Mouse (Mus musculus): ENCODE results near the gene Ccdc120.

Ccdc120 gene

GRCm38 (mm10) chrX:7750432-7751116 is at the start of gene Ccdc120:
Ccdc120 (minus strand) TSS chrX:7750905.
- DNase-seq (ENCODE audit: low spot score in 2 of 2): no peak

- no peak for DNase-seq (ENCODE audit: low spot score in 2 of 2)
These were observed 46.6 kb upstream of the Ccdc120 start for GRCm38 (mm10) chrX:7797327-7797726.

- no peak for DNase-seq (ENCODE audit: low spot score in 2 of 2)
These were observed 44.3 kb upstream of the Ccdc120 start for GRCm38 (mm10) chrX:7795016-7795415.

GRCm38 (mm10) chrX:7793361-7793760 is 42.7 kb upstream of the Ccdc120 start:
- no peak for DNase-seq (ENCODE audit: low spot score in 2 of 2)

GRCm38 (mm10) chrX:7790309-7790708 is 39.6 kb upstream of the Ccdc120 start:
- no peak for DNase-seq (ENCODE audit: low spot score in 2 of 2)

- DNase-seq (ENCODE audit: low spot score in 2 of 2): peak; percentile 77 to 86
These were observed 38.9 kb upstream of the Ccdc120 start, which contains the start of gene Gripap1 for GRCm38 (mm10) chrX:7789542-7790136. Gripap1 (plus strand) TSS chrX:7789765.

GRCm38 (mm10) chrX:7782603-7783092 is 31.9 kb upstream of the Ccdc120 start:
- DNase-seq (ENCODE audit: low spot score in 2 of 2): no peak

GRCm38 (mm10) chrX:7779294-7779693 is 28.6 kb upstream of the Ccdc120 start:
- DNase-seq (ENCODE audit: low spot score in 2 of 2): no peak

- peak in 1 of 2 experiments; percentile 38 for DNase-seq (ENCODE audit: low spot score in 2 of 2)
These were observed 27.9 kb upstream of the Ccdc120 start for GRCm38 (mm10) chrX:7778450-7779244.

GRCm38 (mm10) chrX:7776329-7777082 is 25.8 kb upstream of the Ccdc120 start:
- no peak for DNase-seq (ENCODE audit: low spot score in 2 of 2)

GRCm38 (mm10) chrX:7775501-7776205 is 24.9 kb upstream of the Ccdc120 start:
- DNase-seq (ENCODE audit: low spot score in 2 of 2): no peak

- DNase-seq (ENCODE audit: low spot score in 2 of 2): no peak
These were observed 22.1 kb upstream of the Ccdc120 start for GRCm38 (mm10) chrX:7772766-7773165.

GRCm38 (mm10) chrX:7769302-7770017 is 18.8 kb upstream of the Ccdc120 start:
- no peak for DNase-seq (ENCODE audit: low spot score in 2 of 2)

- DNase-seq (ENCODE audit: low spot score in 2 of 2): no peak
These were observed 15.1 kb upstream of the Ccdc120 start for GRCm38 (mm10) chrX:7765764-7766163.

GRCm38 (mm10) chrX:7765281-7765670 is 14.6 kb upstream of the Ccdc120 start:
- no peak for DNase-seq (ENCODE audit: low spot score in 2 of 2)

GRCm38 (mm10) chrX:7764657-7765280 is 14.1 kb upstream of the Ccdc120 start:
- no peak for DNase-seq (ENCODE audit: low spot score in 2 of 2)

GRCm38 (mm10) chrX:7763631-7764393 is 13.1 kb upstream of the Ccdc120 start:
- DNase-seq (ENCODE audit: low spot score in 2 of 2): peak; percentile 14 to 15

GRCm38 (mm10) chrX:7762921-7763197 is 12.2 kb upstream of the Ccdc120 start:
- no peak for DNase-seq (ENCODE audit: low spot score in 2 of 2)

- peak; percentile 88 to 93 for DNase-seq (ENCODE audit: low spot score in 2 of 2)
These were observed 11.6 kb upstream of the Ccdc120 start, which contains the start of gene Tfe3 for GRCm38 (mm10) chrX:7762137-7762920. Tfe3 (plus strand) TSS chrX:7762560.
